Mouse (Mus musculus) midbrain, embryonic 16.5 days (tissue): Measurements from ENCODE around the gene Xrcc2. TPM values are rescaled to one million over a fixed set of nuclear protein-coding genes. Genes with fewer than 3 reads are reported as not detected.
"Not testable (repeated sequence)": the region's sequence is repeated elsewhere in the genome, so short reads cannot be mapped to it uniquely, and the experiment has no call there.

Experiments used
- ATAC-seq: fragments of 200-750 bp; cut with Nextera tagmentation; 2 replicates; pipeline ENCODE4 v1.8.0; 2017; ENCODE audit warnings: moderate TSS enrichment
- H3K27ac ChIP-seq: fragments of 300-500 bp; sonication (generic); 2 replicates; pipeline ENCODE4 v1.5.1; 2014; ENCODE audit warnings: mild to moderate bottlenecking, low read length, mixed read lengths
- H3K27me3 ChIP-seq: fragments of 300-500 bp; sonication (generic); 2 replicates; pipeline ENCODE4 v1.6.1; 2014; ENCODE audit warnings: low read depth, low read length, mixed read lengths; ENCODE audit not compliant: control insufficient read depth, insufficient read depth
- H3K36me3 ChIP-seq: fragments of 300-500 bp; sonication (generic); 2 replicates; pipeline ENCODE4 v1.6.1; 2014; ENCODE audit warnings: mild to moderate bottlenecking, low read length, moderate library complexity, mixed read lengths; ENCODE audit not compliant: control insufficient read depth, insufficient read depth
- H3K4me1 ChIP-seq: fragments of 300-500 bp; sonication (generic); 2 replicates; pipeline ENCODE4 v1.6.1; 2014; ENCODE audit warnings: mild to moderate bottlenecking, low read length, mixed read lengths; ENCODE audit not compliant: control insufficient read depth, insufficient read depth
- H3K4me2 ChIP-seq: fragments of 300-500 bp; sonication (generic); 2 replicates; pipeline ENCODE4 v1.6.1; 2014; ENCODE audit warnings: mild to moderate bottlenecking, low read length, mixed read lengths
- H3K4me3 ChIP-seq: fragments of 300-500 bp; sonication (generic); 2 replicates; pipeline ENCODE4 v1.5.1; 2014; ENCODE audit warnings: low read depth, mild to moderate bottlenecking, low read length, moderate library complexity, mixed read lengths
- H3K9ac ChIP-seq: fragments of 300-500 bp; sonication (generic); 2 replicates; pipeline ENCODE4 v1.6.1; 2014; ENCODE audit warnings: low read depth, low read length, mixed read lengths
- H3K9me3 ChIP-seq: fragments of 300-500 bp; sonication (generic); replicated peaks from 2 replicates; pipeline ENCODE4 v1.6.1; 2014; ENCODE audit warnings: mild to moderate bottlenecking, low read length, mixed read lengths; ENCODE audit not compliant: control insufficient read depth, poor library complexity, severe bottlenecking
- WGBS: fragments of 180-500 bp; shearing (Covaris S2); extraction: QIAGEN DNeasy Blood & Tissue Kit; methylation state at CpG from one replicate; pipeline ENCODE4 v1.1.7; 2014; 5-methylcytosine and 5-hydroxymethylcytosine counted together
- polyA plus RNA-seq: library from polyadenylated mRNA; unstranded; fragments of >200 nt; fragmentation: Nextera tagmentation; extraction: Ambion mirVana; gene quantifications from 2 replicates; pipeline ENCODE4 v1.2.1, GENCODE M21; 2015

Gene Xrcc2
- polyA plus RNA-seq, 1 experiment from 2014 or later, result 4.5 TPM

DNA sequence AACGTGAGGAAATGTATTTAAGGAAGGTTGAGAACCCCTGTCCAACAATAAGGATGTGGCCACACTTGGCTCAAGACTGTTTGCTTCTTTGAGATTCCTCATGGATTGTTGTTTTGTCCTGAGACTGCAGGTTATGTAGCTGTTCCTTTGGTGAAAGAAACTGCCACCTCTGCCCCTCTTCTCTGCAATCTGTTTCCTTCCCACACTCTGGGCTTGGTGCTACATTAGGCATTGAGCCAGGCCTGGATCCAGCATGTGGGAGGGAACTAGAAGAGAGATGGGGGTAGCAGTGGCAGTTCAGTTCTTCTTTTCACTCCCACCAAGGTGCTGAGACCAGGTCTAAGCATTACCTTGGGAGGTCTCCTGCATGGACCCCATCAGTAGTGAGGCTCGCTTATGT is 30.2 kb upstream of the Xrcc2 start:
- WGBS, result 78% methylated on average over 2 of the region's 2 CpGs
- Histone ChIP-seq H3K9me3 (no peaks in the 10 kb centered on the region), H3K9ac (no peak overlapping the region), H3K4me1 (no peaks in the 10 kb centered on the region), H3K27ac (no peak overlapping the region), H3K27me3 (no peaks in the 10 kb centered on the region), H3K4me2 (no peak overlapping the region), H3K4me3 (no peak overlapping the region), H3K36me3 (no peaks in the 10 kb centered on the region)
- no peak for ATAC-seq

DNA sequence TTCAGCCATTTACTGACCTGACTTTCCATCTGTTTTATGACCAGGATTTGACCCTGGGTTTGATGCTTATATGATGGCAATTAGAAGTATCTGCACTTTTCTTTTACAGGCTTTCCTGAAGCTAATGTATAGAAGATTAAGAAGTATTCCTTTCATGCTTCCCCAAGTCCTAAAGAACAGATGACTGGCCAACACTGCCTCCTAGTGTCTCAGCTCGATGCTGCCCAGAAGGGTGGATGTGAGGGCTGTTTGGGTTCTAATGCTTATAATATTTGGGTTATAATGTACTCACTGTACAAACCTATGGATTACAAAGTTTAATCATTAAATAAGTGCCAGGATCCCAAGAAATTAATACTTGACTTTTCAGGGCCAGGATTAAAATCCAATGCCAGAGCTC is 28.7 kb upstream of the Xrcc2 start:
- Histone ChIP-seq H3K9me3 (no peaks in the 10 kb centered on the region), H3K4me2 (no peak overlapping the region), H3K4me1 (no peaks in the 10 kb centered on the region), H3K9ac (no peak overlapping the region), H3K27me3 (no peaks in the 10 kb centered on the region), H3K36me3 (no peaks in the 10 kb centered on the region), H3K27ac (no peak overlapping the region), H3K4me3 (no peak overlapping the region)
- ATAC-seq, result no peak
- WGBS, result 7% methylated on average over 1 of the region's 1 CpGs

DNA sequence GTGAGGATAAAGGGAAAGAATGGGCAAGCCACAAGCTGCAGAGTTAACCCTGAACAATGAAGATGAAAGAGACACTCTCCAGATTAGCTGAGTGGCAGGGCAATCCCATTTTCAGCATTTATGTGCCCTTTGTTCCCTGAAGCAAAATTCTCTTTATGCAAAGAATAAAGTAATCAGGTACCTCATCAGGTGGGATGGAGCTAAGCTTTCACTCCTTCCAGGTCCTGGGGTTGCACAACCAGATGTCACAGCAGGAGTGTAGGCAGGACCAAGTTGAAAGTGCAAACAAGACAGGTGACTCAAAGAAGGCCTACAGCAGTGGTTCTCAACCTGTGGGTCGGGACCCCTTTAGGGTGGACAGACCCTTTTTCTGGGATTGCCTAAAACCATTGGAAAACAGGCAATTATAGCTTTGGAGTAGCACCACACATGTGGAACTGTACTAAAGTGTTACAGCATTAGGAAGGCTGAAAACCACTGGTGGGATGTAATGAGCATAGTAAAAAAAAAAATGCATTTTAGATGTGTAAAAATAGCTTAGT is 18.6 kb upstream of the Xrcc2 start:
- Histone ChIP-seq H3K9ac (no peak overlapping the region), H3K4me2 (no peak overlapping the region), H3K4me1 (no peaks in the 10 kb centered on the region), H3K9me3 (no peaks in the 10 kb centered on the region), H3K27ac (no peak overlapping the region), H3K36me3 (no peaks in the 10 kb centered on the region), H3K4me3 (no peak overlapping the region), H3K27me3 (no peaks in the 10 kb centered on the region)
- ATAC-seq, result no peak
- 21% methylated on average over 1 of the region's 1 CpGs for WGBS

DNA sequence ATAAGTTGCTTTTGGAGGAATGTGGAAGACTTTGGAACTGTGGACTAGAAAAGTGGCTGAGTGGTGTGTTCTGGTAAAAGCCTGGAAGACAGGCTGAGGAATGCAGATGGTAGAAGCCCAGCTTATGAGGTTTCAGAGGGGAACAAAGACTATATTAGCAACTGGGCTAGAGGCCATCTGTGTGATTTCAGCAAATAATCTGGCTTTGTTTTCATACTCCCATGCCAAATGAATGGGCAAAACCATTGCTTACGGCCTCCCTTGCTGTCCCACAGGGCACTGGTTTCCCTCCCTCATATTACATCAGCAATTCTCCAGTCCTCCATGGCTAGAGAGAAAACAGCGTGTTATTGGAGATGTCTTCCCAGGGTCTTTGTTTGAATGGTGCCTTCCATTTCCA is 17.4 kb upstream of the Xrcc2 start:
- Histone ChIP-seq H3K36me3 (no peaks in the 10 kb centered on the region), H3K9ac (no peak overlapping the region), H3K27ac (no peak overlapping the region), H3K4me3 (no peak overlapping the region), H3K9me3 (no peaks in the 10 kb centered on the region), H3K4me2 (no peak overlapping the region), H3K27me3 (no peaks in the 10 kb centered on the region), H3K4me1 (no peaks in the 10 kb centered on the region)
- no peak for ATAC-seq
- 63% methylated on average over 2 of the region's 2 CpGs for WGBS

DNA sequence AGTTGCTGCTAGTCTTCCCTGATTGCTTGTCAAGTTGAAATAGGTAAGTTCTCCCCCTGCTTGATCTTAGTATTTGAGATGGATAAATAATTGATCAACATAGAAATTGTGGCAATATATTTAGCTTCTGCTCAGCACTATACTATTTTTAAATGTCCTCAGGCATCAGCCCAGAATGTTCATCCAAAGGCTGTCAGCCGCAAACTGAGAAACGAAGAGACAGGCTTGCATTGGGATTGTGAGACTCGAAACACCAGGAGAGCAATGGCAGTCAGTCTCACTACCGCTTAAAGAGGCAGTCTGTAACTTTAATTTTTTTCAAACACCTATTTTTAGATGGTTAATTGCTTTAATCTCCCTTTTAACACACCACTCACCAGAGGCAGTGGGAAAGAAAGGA is 13.8 kb upstream of the Xrcc2 start:
- no peak overlapping the region for H3K4me3 ChIP-seq
- no peaks in the 10 kb centered on the region for H3K27me3 ChIP-seq
- ATAC-seq, result no peak
- H3K9ac ChIP-seq, result no peak overlapping the region
- no peak overlapping the region for H3K4me2 ChIP-seq
- H3K4me1 ChIP-seq, result no peaks in the 10 kb centered on the region
- 86% methylated on average over 4 of the region's 4 CpGs for WGBS
- no peak overlapping the region for H3K27ac ChIP-seq
- H3K36me3 ChIP-seq, result no peaks in the 10 kb centered on the region
- H3K9me3 ChIP-seq, result no peaks in the 10 kb centered on the region

DNA sequence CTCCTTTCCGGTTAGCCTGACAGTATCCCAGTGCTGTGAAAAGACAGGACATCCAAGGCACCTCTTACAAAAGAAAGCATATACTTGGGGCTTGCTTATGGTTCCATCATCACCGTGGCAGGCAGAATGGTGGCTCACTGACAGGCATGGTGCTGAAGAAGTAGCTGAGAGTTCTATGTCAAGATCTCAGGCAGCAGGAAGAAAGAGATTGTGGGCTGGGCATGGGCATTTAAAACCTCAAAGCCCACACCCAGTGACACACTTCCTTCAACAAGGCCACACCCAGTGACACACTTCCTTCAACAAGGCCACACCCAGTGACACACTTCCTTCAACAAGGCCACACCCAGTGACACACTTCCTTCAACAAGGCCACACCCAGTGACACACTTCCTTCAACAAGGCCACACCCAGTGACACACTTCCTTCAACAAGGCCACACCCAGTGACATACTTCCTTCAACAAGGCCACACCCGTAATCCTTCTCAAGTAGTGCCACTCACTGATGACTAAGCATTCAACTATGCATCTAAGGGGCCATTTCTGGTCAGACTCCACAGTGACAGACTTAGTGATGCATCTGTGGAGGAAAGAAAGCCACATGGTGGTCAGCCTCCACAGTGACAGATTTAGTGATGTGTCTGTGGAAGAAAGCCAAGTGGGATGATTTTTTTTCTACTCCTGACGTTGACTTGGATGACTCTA is 7.5 kb upstream of the Xrcc2 start:
- not testable (repeated sequence) for H3K4me3 ChIP-seq, H3K4me1 ChIP-seq, H3K36me3 ChIP-seq, H3K4me2 ChIP-seq, H3K27me3 ChIP-seq, H3K9ac ChIP-seq, ATAC-seq, H3K27ac ChIP-seq, H3K9me3 ChIP-seq
- WGBS, result 95% methylated on average over 4 of the region's 4 CpGs

DNA sequence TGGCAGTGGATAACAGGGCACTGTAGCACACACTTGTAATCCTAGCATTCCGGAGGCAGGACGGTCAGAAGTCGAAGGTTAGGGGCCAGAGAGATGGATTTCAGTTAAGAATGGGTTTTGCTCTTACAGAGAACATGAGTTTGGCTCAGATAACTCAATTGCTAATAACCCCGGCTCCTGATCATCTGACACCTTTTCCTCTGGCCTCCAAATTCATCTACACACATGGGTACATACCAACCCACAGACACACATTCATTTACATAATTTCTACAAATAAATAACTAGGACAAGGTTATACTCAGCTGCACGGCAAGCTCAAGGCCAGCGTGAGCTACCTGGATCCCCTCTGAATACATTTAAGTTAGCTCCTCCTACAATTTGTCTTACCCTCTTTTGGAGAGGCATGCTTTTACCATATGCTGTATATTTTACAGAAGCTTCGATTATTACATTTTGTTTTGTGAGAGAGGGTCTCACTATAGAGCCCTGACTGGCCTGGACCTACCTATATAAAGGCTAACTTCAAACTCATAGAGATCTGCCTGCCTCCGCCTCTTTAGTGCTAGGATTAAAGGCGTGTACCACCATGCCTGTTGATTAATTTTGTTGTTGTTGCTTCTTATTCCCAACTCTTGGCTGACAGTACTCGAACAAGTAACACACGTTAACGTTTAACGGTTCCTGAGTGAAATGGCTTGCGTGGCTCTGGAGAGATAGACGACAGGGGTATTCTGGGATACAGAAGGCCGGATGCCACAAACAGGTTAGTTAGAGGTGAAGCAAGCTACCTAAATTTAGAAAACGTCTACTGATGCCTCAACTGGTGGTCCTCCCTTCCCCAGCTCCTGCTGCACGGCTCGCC is 691 bp downstream of the Xrcc2 start:
- no peaks in the 10 kb centered on the region for H3K27me3 ChIP-seq
- H3K4me3 ChIP-seq, result peak overlapping the region; percentile 78
- peak overlapping the region; percentile 60; the same call in 1 of the 2 replicates for H3K27ac ChIP-seq
- no peaks in the 10 kb centered on the region for H3K36me3 ChIP-seq
- H3K9ac ChIP-seq, result peak overlapping the region; percentile 67
- peak overlapping the region; percentile 85 for H3K4me2 ChIP-seq
- WGBS, result 21% methylated on average over 19 of the region's 19 CpGs
- H3K4me1 ChIP-seq, result peaks cover 13% of the 10 kb centered on the region
- ATAC-seq, result peak; percentile 46
- no peaks in the 10 kb centered on the region for H3K9me3 ChIP-seq

DNA sequence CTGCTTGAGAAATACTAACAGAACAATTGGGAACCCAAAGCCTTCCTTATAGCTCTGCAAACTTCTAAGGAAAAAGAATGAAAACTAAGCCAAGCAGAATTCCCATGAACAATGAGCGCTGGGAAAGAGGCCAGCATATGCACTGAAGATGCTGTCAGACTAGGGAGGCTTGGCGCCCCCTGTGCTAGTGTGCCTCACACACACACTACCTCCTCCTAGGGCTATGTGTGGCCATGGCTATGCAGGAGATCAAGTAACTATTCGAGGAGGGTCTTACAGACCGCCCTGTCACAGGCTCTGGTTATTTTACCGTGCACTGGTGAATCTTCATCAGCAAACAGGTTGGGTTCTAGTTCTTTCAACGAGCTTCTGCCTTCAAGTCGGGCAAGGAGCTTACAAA is 7.7 kb downstream of the Xrcc2 start:
- Histone ChIP-seq H3K36me3 (no peaks in the 10 kb centered on the region), H3K4me1 (no peaks in the 10 kb centered on the region), H3K4me3 (no peak overlapping the region), H3K4me2 (no peak overlapping the region), H3K9ac (no peak overlapping the region), H3K27me3 (no peaks in the 10 kb centered on the region), H3K27ac (no peak overlapping the region), H3K9me3 (no peaks in the 10 kb centered on the region)
- WGBS, result 80% methylated on average over 7 of the region's 7 CpGs
- ATAC-seq, result no peak

DNA sequence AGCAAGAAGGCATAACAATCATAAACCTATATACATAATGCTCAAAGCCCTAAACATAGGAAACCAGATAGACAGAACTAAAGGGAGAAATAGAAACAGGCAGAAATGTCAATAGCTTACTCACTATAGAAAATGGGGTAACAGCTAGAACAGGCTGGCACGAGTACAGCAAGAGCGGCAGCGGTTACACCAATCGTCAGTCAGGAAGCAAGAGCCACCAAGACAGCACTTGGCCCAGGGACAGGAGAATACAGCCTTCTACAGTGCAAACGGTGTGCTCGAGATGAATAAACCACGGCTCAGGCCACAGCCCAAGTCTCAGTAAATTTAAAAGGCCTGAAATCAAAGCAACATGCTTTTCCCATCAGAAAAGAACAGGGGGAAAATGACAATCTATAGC is 9.4 kb downstream of the Xrcc2 start:
- Histone ChIP-seq H3K27ac (no peak overlapping the region), H3K4me3 (no peak overlapping the region), H3K27me3 (no peaks in the 10 kb centered on the region), H3K4me1 (no peaks in the 10 kb centered on the region), H3K9me3 (no peaks in the 10 kb centered on the region), H3K36me3 (no peaks in the 10 kb centered on the region), H3K9ac (no peak overlapping the region), H3K4me2 (no peak overlapping the region)
- 89% methylated on average over 7 of the region's 7 CpGs for WGBS
- ATAC-seq, result no peak
